Mouse (Mus musculus): ENCODE data around the gene Cavin4.

DNA sequence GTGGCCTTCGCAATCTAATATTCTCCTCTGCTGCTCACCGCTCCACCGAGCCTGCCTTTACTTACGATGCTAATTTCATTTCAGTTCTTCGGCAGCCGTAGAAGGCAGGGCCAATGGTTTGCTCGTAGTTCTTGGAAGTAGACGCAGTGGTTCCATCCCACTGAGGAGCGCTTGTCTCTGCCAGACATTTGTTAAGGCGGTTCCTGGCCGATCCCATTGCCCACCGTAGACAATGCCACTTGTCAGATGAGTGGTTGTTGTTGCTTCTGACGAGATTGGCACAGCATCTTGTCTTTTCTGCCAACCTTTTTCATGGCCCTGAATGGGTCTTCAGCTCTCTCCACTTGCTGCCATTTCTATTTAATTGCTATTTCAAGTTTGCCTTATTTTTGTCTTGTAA, 33.9 kb upstream of the Cavin4 start:
- TF ChIP-seq EP300 (IDR thresholded peaks at IDR 0.05; ENCODE audit: low read depth) (no peak), CTCF (IDR thresholded peaks at IDR 0.05; ENCODE audit: low read depth) (no peak)

Measured in liver, postnatal 0 days (tissue).